Mouse (Mus musculus) limb, embryonic 14.5 days (tissue): ENCODE data around the gene Plod3. TPM values are rescaled to one million over a fixed set of nuclear protein-coding genes. Genes with fewer than 3 reads are reported as not detected.
"Not testable (repeated sequence)": the region's sequence is repeated elsewhere in the genome, so short reads cannot be mapped to it uniquely, and the experiment has no call there.

ENCODE experiments used
- ATAC-seq: fragments of 200-750 bp; cut with Nextera tagmentation; 2 replicates; pipeline ENCODE4 v1.8.0; 2017; ENCODE audit warnings: low read depth, moderate number of reproducible peaks, moderate TSS enrichment; ENCODE audit not compliant: low FRiP score
- DNase-seq: peaks from one replicate; pipeline ENCODE4 v3.0.0-alpha.2; 2015; ENCODE audit warnings: low spot score
- H3K27ac ChIP-seq: fragments of 300-500 bp; sonication (generic); replicated peaks from 2 replicates; pipeline ENCODE4 v1.5.1; 2014; ENCODE audit warnings: low read depth, mild to moderate bottlenecking, low read length, moderate library complexity, mixed read lengths
- H3K27me3 ChIP-seq: fragments of 300-500 bp; sonication (generic); 2 replicates; pipeline ENCODE4 v1.6.1; 2014; ENCODE audit warnings: low read length, mixed read lengths; ENCODE audit not compliant: control insufficient read depth, insufficient read depth
- H3K36me3 ChIP-seq: fragments of 300-500 bp; sonication (generic); 2 replicates; pipeline ENCODE4 v1.6.1; 2014; ENCODE audit warnings: mild to moderate bottlenecking, low read length, moderate library complexity, mixed read lengths; ENCODE audit not compliant: control insufficient read depth, insufficient read depth
- H3K4me1 ChIP-seq: fragments of 300-500 bp; sonication (generic); 2 replicates; pipeline ENCODE4 v1.6.1; 2014; ENCODE audit warnings: antibody characterized with exemption, low read length, mixed read lengths; ENCODE audit not compliant: control insufficient read depth, insufficient read depth
- H3K4me2 ChIP-seq: fragments of 300-500 bp; sonication (generic); replicated peaks from 2 replicates; pipeline ENCODE4 v1.6.1; 2014; ENCODE audit warnings: low read depth, mild to moderate bottlenecking, low read length, moderate library complexity; ENCODE audit not compliant: severe bottlenecking
- H3K4me3 ChIP-seq: fragments of 300-500 bp; sonication (generic); replicated peaks from 2 replicates; pipeline ENCODE4 v1.5.1; 2014; ENCODE audit warnings: low read length
- H3K9ac ChIP-seq: fragments of 300-500 bp; sonication (generic); 2 replicates; pipeline ENCODE4 v1.6.1; 2014; ENCODE audit warnings: mild to moderate bottlenecking, low read depth, low read length, moderate library complexity; ENCODE audit not compliant: severe bottlenecking
- H3K9me3 ChIP-seq: fragments of 300-500 bp; sonication (generic); 2 replicates; pipeline ENCODE4 v1.6.1; 2016; ENCODE audit warnings: low read length; ENCODE audit not compliant: control insufficient read depth
- POLR2A ChIP-seq: fragments of 200-500 bp; IDR thresholded peaks from 2 replicates; pipeline ENCODE4 v1.8.0; 2012; ENCODE audit warnings: inconsistent platforms, mild to moderate bottlenecking, moderate library complexity, borderline replicate concordance; ENCODE audit not compliant: insufficient read depth, insufficient read length; ENCODE audit errors: extremely low read depth
- WGBS: fragments of 180-500 bp; shearing (Covaris S2); extraction: QIAGEN DNeasy Blood & Tissue Kit; methylation state at CpG from one replicate; pipeline ENCODE4 v1.1.7; 2014; 5-methylcytosine and 5-hydroxymethylcytosine counted together
- polyA plus RNA-seq, 2 experiments: library from polyadenylated mRNA; depleted of rRNA in 1 of 2; stranded (reverse) in 1 of 2; unstranded in 1 of 2; fragments of >200 nt; fragmentation: Nextera tagmentation in 1 of 2; extraction: Ambion mirVana in 1 of 2; gene quantifications; 2 replicates each; pipeline versions ENCODE4 v1.2.1 to v1.2.3; 2012 to 2014

Plod3 gene
- polyA plus RNA-seq (2012; rRNA removed) (114 and 126 TPM in 2 replicates), polyA plus RNA-seq (2014; fragmentation: Nextera tagmentation; extraction: Ambion mirVana) (54.0 and 55.1 TPM in 2 replicates)

GRCm38 (mm10) chr5:136986695-136987137, at the start of gene Plod3:
Gene Plod3 (plus strand): TSS chr5:136987019.
- no peaks in the 10 kb centered on the region for H3K9me3 ChIP-seq
- peak; percentile 91 for ATAC-seq
- peak; percentile 100 for DNase-seq
- no peaks in the 10 kb centered on the region for H3K27me3 ChIP-seq
- peak within 1 kb of the TSS; percentile 94 for H3K9ac ChIP-seq
- under 1% methylated on average over 26 of the region's 26 CpGs for WGBS
- H3K4me1 ChIP-seq: peaks cover 11% of the 10 kb centered on the region
- peak; percentile 21; the same call in 1 of the 2 replicates for TF ChIP-seq POLR2A
- peak within 1 kb of the TSS; percentile 89 for H3K27ac ChIP-seq
- H3K4me3 ChIP-seq: peak within 1 kb of the TSS; percentile 78
- peak within 1 kb of the TSS; percentile 79 for H3K4me2 ChIP-seq
- H3K36me3 ChIP-seq: peaks cover 33% of the 10 kb centered on the region

GRCm38 (mm10) chr5:136937621-136938020, 49.2 kb upstream of the Plod3 start:
- WGBS: 85% methylated on average over 5 of the region's 5 CpGs
- DNase-seq (no peak), ATAC-seq (no peak)
- Histone ChIP-seq H3K4me1 (no peaks in the 10 kb centered on the region), H3K36me3 (no peaks in the 10 kb centered on the region), H3K9ac (no peak overlapping the region), H3K27ac (no peak overlapping the region), H3K27me3 (no peaks in the 10 kb centered on the region), H3K4me2 (no peak overlapping the region), H3K4me3 (no peak overlapping the region), H3K9me3 (no peaks in the 10 kb centered on the region)
- TF ChIP-seq POLR2A: no peak

GRCm38 (mm10) chr5:136939284-136939683, 47.5 kb upstream of the Plod3 start:
- Histone ChIP-seq H3K9me3 (no peaks in the 10 kb centered on the region), H3K36me3 (no peaks in the 10 kb centered on the region), H3K4me3 (no peak overlapping the region), H3K4me2 (no peak overlapping the region), H3K9ac (no peak overlapping the region), H3K27me3 (no peaks in the 10 kb centered on the region), H3K4me1 (no peaks in the 10 kb centered on the region), H3K27ac (no peak overlapping the region)
- no peak for ATAC-seq
- 66% methylated on average over 7 of the region's 7 CpGs for WGBS
- no peak for DNase-seq
- no peak for TF ChIP-seq POLR2A

- not testable (repeated sequence) for H3K4me3 ChIP-seq, H3K36me3 ChIP-seq, DNase-seq, H3K9ac ChIP-seq, H3K27me3 ChIP-seq, H3K9me3 ChIP-seq, H3K27ac ChIP-seq, H3K4me2 ChIP-seq, ATAC-seq, H3K4me1 ChIP-seq
- WGBS: 83% methylated on average over 6 of the region's 6 CpGs
These were observed 46.8 kb upstream of the Plod3 start for GRCm38 (mm10) chr5:136940029-136940428.

- DNase-seq (no peak), ATAC-seq (no peak)
- no peak for TF ChIP-seq POLR2A
- 88% methylated on average over 12 of the region's 12 CpGs for WGBS
- Histone ChIP-seq H3K4me1 (no peaks in the 10 kb centered on the region), H3K9me3 (no peaks in the 10 kb centered on the region), H3K4me3 (no peak overlapping the region), H3K36me3 (no peaks in the 10 kb centered on the region), H3K27me3 (no peaks in the 10 kb centered on the region), H3K4me2 (no peak overlapping the region), H3K27ac (no peak overlapping the region), H3K9ac (no peak overlapping the region)
These were observed 45.8 kb upstream of the Plod3 start for GRCm38 (mm10) chr5:136940845-136941560.
